Mouse (Mus musculus) intestine, postnatal 0 days (tissue): Measurements from ENCODE around the gene Ucp1. TPM values are rescaled to one million over a fixed set of nuclear protein-coding genes. Genes with fewer than 3 reads are reported as not detected.

Experiments
- ATAC-seq: fragments of 200-750 bp; cut with Nextera tagmentation; 2 replicates; pipeline ENCODE4 v1.8.0; 2017; ENCODE audit warnings: mild to moderate bottlenecking, moderate TSS enrichment, moderate library complexity
- H3K27ac ChIP-seq: fragments of 300-500 bp; sonication (generic); 2 replicates; pipeline ENCODE4 v1.5.1; 2014; ENCODE audit warnings: mild to moderate bottlenecking, low read depth, low read length, moderate library complexity
- H3K27me3 ChIP-seq: fragments of 300-500 bp; sonication (generic); replicated peaks from 2 replicates; pipeline ENCODE4 v1.6.1; 2014; ENCODE audit warnings: low read length, mixed read lengths; ENCODE audit not compliant: control insufficient read depth, insufficient read depth
- H3K36me3 ChIP-seq: fragments of 300-500 bp; sonication (generic); 2 replicates; pipeline ENCODE4 v1.6.1; 2014; ENCODE audit warnings: mild to moderate bottlenecking, moderate library complexity; ENCODE audit not compliant: control insufficient read depth, insufficient read depth
- H3K4me1 ChIP-seq: fragments of 300-500 bp; sonication (generic); replicated peaks from 2 replicates; pipeline ENCODE4 v1.6.1; 2014; ENCODE audit warnings: antibody characterized with exemption, low read length, mixed read lengths; ENCODE audit not compliant: control insufficient read depth, insufficient read depth
- H3K4me2 ChIP-seq: fragments of 300-500 bp; sonication (generic); replicated peaks from 2 replicates; pipeline ENCODE4 v1.6.1; 2014; ENCODE audit warnings: low read depth, mild to moderate bottlenecking, moderate library complexity
- H3K4me3 ChIP-seq: fragments of 300-500 bp; sonication (generic); 2 replicates; pipeline ENCODE4 v1.5.1; 2014; ENCODE audit warnings: low read depth, low read length
- H3K9ac ChIP-seq: fragments of 300-500 bp; sonication (generic); 2 replicates; pipeline ENCODE4 v1.6.1; 2014; ENCODE audit warnings: mild to moderate bottlenecking, low read depth, low read length
- H3K9me3 ChIP-seq: fragments of 300-500 bp; sonication (generic); 2 replicates; pipeline ENCODE4 v1.6.1; 2016; ENCODE audit warnings: mixed run types; ENCODE audit not compliant: control insufficient read depth
- CTCF ChIP-seq: sonication (generic); IDR thresholded peaks from 2 replicates; pipeline ENCODE4 v1.5.1; 2016; ENCODE audit warnings: low read depth, mild to moderate bottlenecking, control low read depth, antibody characterized with exemption, moderate library complexity
- WGBS: fragments of 180-500 bp; shearing (Covaris S2); extraction: QIAGEN DNeasy Blood & Tissue Kit; methylation state at CpG from one replicate; pipeline ENCODE4 v1.1.7; 2014; 5-methylcytosine and 5-hydroxymethylcytosine counted together
- polyA plus RNA-seq: library from polyadenylated mRNA; unstranded; fragments of >200 nt; fragmentation: Nextera tagmentation; extraction: Ambion mirVana; gene quantifications from 2 replicates; pipeline ENCODE4 v1.2.1, GENCODE M21; 2015

Gene Ucp1
- polyA plus RNA-seq: not detected in 2 replicates

DNA sequence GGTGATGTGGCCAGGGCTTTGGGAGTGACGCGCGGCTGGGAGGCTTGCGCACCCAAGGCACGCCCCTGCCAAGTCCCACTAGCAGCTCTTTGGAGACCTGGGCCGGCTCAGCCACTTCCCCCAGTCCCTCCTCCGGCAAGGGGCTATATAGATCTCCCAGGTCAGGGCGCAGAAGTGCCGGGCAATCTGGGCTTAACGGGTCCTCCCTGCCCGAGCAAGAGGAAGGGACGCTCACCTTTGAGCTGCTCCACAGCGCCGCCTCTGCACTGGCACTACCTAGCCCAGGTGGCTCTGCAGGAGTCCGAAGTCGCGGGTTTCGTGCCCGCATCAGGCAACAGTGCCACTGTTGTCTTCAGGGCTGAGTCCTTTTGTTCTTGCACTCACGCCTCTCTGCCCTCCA is at the start of gene Ucp1:
Ucp1 (plus strand) TSS at position 177 of the 400 bp plus-strand sequence.
- H3K36me3 ChIP-seq: no peaks in the 10 kb centered on the region
- H3K4me2 ChIP-seq: peak within 1 kb of the TSS; percentile 58
- peak; percentile 54; the same call in 1 of the 2 replicates for ATAC-seq
- H3K9me3 ChIP-seq: no peaks in the 10 kb centered on the region
- peaks cover 21% of the 10 kb centered on the region; the same call in 1 of the 2 replicates for H3K27me3 ChIP-seq
- H3K4me1 ChIP-seq: no peaks in the 10 kb centered on the region
- peak within 1 kb of the TSS; percentile 1; the same call in 1 of the 2 replicates for H3K4me3 ChIP-seq
- no peak within 1 kb of the TSS for H3K9ac ChIP-seq
- WGBS: 3% methylated on average over 20 of the region's 20 CpGs
- no peak within 1 kb of the TSS for H3K27ac ChIP-seq
- peak; percentile 55 for TF ChIP-seq CTCF

DNA sequence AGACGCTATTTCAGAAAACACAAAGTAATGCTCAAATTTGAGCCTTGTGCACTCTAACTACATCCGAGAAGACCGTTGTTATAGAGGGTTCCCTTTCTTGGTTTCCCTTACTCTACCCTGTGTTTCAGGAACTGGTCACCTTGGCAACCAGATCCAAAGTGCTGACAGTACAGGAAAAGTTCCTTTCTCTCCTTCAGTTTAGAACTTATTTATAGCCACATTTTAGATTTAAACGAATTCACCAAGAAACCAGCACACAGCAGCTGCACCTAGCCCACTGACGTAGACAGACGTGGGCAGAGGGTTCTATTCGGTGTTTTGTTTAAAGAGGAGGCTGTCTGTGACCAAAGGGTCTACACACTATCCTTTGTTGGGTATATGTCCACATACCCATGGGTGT is 46.0 kb upstream of the Ucp1 start:
- Histone ChIP-seq H3K27me3 (no peaks in the 10 kb centered on the region), H3K9ac (no peak overlapping the region), H3K4me2 (no peak overlapping the region), H3K9me3 (no peaks in the 10 kb centered on the region), H3K4me3 (no peak overlapping the region), H3K4me1 (no peaks in the 10 kb centered on the region), H3K36me3 (no peaks in the 10 kb centered on the region), H3K27ac (no peak overlapping the region)
- 86% methylated on average over 7 of the region's 7 CpGs for WGBS
- TF ChIP-seq CTCF: no peak
- ATAC-seq: no peak

DNA sequence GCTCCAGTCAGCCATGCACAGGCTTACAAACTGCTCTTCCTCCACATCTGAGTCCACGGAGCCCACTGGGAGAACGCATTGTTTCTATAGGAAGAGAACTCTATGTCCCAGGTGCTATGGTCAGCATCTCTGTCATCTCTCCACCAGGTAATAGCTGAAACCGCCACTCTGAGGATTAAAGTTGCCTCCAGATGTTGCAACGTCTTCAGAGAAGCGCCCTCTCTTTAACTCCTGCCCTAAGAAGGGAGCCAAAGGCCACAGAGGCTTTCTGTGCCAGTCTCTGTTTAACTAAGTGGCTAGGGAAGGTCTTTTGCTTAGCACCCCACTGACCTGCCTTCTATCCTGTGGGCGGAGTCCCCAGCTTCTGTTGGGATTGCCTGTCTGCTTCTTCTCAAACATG is 39.3 kb upstream of the Ucp1 start:
- H3K4me3 ChIP-seq: no peak overlapping the region
- H3K4me2 ChIP-seq: no peak overlapping the region
- H3K36me3 ChIP-seq: peaks cover 8% of the 10 kb centered on the region; the same call in 1 of the 2 replicates
- no peaks in the 10 kb centered on the region for H3K27me3 ChIP-seq
- ATAC-seq: no peak
- no peak overlapping the region for H3K27ac ChIP-seq
- H3K4me1 ChIP-seq: no peaks in the 10 kb centered on the region
- 84% methylated on average over 6 of the region's 6 CpGs for WGBS
- H3K9ac ChIP-seq: no peak overlapping the region
- no peaks in the 10 kb centered on the region for H3K9me3 ChIP-seq
- no peak for TF ChIP-seq CTCF

DNA sequence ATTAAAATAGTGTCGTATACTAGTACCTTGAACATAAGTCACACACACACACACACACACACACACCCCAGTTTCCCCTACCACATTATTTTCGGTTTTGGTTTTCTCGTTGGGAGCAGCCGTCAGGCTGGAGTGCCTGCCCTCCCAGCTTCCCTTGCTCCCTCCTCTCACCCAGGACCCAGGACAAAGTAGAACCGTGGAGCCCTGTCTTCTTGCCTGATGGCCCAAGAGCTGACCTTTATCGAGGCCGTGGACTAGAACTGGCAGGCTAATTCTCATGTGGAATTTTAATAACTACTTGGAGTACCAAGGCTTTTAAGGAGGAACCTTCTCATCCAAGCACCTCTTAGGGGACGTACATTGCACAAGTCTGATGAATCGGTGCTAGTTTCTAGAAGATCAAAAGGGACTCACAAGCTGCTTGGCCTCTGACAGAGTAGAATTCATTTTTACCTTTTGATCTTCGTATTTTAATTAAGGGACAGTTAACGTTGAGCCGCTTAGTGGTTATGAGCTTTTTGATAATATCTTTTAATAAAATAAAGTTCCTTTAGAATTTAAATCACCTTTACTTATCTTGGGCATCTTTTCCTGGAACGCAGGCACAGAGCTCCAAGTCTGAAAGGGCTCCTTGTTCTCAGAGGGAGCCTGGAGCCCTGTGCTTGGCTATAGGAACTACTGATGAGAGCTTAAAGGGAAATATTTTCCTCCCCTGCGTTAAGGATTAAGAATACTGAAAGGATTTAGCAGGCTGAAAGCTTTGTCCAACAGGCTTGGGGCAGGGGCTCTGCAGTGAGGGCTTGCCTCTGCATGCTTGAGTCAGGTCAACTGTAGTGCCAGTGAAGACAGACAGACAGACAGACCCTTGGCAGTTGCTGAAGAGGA is 38.5 kb upstream of the Ucp1 start:
- peaks cover 9% of the 10 kb centered on the region; the same call in 1 of the 2 replicates for H3K36me3 ChIP-seq
- H3K27ac ChIP-seq: no peak overlapping the region
- no peak overlapping the region for H3K9ac ChIP-seq
- no peak overlapping the region for H3K4me3 ChIP-seq
- H3K4me1 ChIP-seq: no peaks in the 10 kb centered on the region
- no peaks in the 10 kb centered on the region for H3K9me3 ChIP-seq
- 76% methylated on average over 14 of the region's 14 CpGs for WGBS
- H3K27me3 ChIP-seq: no peaks in the 10 kb centered on the region
- no peak for TF ChIP-seq CTCF
- no peak for ATAC-seq
- H3K4me2 ChIP-seq: no peak overlapping the region

DNA sequence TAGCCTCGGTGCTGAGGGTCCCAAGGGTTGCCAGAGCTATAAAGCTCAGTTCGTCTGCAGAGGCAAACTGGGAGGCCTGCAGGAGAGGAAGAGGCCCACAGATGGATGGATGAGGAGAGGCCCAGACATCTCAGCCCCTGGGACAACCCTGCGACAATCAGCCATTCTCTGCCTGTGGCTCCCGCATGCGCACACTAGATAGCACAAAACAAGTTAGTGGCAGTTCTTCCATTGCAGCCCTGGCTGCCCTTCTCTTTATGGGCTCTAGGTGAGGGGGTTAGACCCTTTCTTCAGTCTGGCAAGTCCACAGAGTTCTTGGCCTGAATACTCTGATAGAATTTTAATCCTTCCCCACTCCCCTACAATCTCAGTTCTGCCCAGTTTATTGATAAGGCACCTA is 37.4 kb upstream of the Ucp1 start:
- Histone ChIP-seq H3K36me3 (peaks cover 9% of the 10 kb centered on the region; the same call in 1 of the 2 replicates), H3K27me3 (no peaks in the 10 kb centered on the region), H3K4me2 (no peak overlapping the region), H3K27ac (no peak overlapping the region), H3K9ac (no peak overlapping the region), H3K4me1 (no peaks in the 10 kb centered on the region), H3K9me3 (no peaks in the 10 kb centered on the region), H3K4me3 (no peak overlapping the region)
- ATAC-seq: no peak
- 84% methylated on average over 5 of the region's 5 CpGs for WGBS
- no peak for TF ChIP-seq CTCF

DNA sequence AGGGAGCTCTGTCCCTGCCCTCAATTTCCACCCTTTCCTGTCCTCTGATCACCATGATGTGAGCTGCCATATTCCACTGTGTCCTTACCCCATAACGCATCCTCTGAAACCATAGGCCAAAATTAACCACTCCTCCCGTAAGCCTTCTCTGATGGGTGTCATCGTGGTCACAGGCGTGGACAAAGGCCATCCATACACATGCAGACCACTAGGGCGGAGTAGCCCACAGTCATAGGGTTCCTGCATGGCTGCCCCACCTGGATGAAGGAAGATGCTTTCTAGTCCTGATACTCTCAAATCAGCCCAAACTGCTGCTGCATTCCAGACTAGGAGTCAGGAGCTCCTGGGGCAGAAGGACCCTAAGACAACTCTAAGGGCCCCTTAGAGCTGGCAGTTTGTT is 32.5 kb upstream of the Ucp1 start:
- Histone ChIP-seq H3K27ac (no peak overlapping the region), H3K27me3 (no peaks in the 10 kb centered on the region), H3K9ac (no peak overlapping the region), H3K9me3 (no peaks in the 10 kb centered on the region), H3K4me2 (no peak overlapping the region), H3K4me3 (no peak overlapping the region), H3K36me3 (peaks cover 16% of the 10 kb centered on the region; the same call in 1 of the 2 replicates), H3K4me1 (no peaks in the 10 kb centered on the region)
- TF ChIP-seq CTCF: no peak
- WGBS: 94% methylated on average over 5 of the region's 5 CpGs
- ATAC-seq: no peak
